Mouse (Mus musculus): Measurements from ENCODE around the gene Fads2. TPM values are rescaled to one million over a fixed set of nuclear protein-coding genes. Genes with fewer than 3 reads are reported as not detected.
A peak's percentile ranks its signal among the peaks of the same experiment; 100 is the strongest.

The Fads2 gene
- polyA plus RNA-seq, 1 experiment from 2014 or later = 102 TPM

GRCm38 (mm10) chr19:10093829-10094228 is 7.7 kb downstream of the Fads2 start:
- H3K36me3 ChIP-seq (ENCODE audit: control insufficient read depth, insufficient read depth) = peaks cover 15% of the 10 kb centered on the region
- no peak for ATAC-seq (ENCODE audit: low read depth)
- peaks cover 14% of the 10 kb centered on the region for H3K4me1 ChIP-seq (ENCODE audit: control insufficient read depth, low read depth, low read length)
- no peaks in the 10 kb centered on the region for H3K9me3 ChIP-seq (replicated peaks; ENCODE audit: control insufficient read depth, low read length)
- 67% methylated on average over 4 of the region's 4 CpGs for WGBS (ENCODE audit: insufficient replicate concordance)
- H3K9ac ChIP-seq (ENCODE audit: low read depth, low read length) = no peak overlapping the region
- H3K4me3 ChIP-seq (ENCODE audit: low read depth, low read length) = no peak overlapping the region
- H3K27me3 ChIP-seq (ENCODE audit: control insufficient read depth, insufficient read depth, low read depth, low read length) = no peaks in the 10 kb centered on the region
- H3K4me2 ChIP-seq (ENCODE audit: low read depth, low read length) = no peak overlapping the region
- no peak overlapping the region for H3K27ac ChIP-seq (ENCODE audit: low read length)

GRCm38 (mm10) chr19:10086976-10087375 is 14.6 kb downstream of the Fads2 start:
- ATAC-seq (ENCODE audit: low read depth) = no peak
- H3K4me3 ChIP-seq (ENCODE audit: low read depth, low read length) = no peak overlapping the region
- H3K27me3 ChIP-seq (ENCODE audit: control insufficient read depth, insufficient read depth, low read depth, low read length) = no peaks in the 10 kb centered on the region
- no peak overlapping the region for H3K4me2 ChIP-seq (ENCODE audit: low read depth, low read length)
- peaks cover 25% of the 10 kb centered on the region for H3K36me3 ChIP-seq (ENCODE audit: control insufficient read depth, insufficient read depth)
- no peak overlapping the region for H3K9ac ChIP-seq (ENCODE audit: low read depth, low read length)
- H3K4me1 ChIP-seq (ENCODE audit: control insufficient read depth, low read depth, low read length) = no peaks in the 10 kb centered on the region
- 78% methylated on average over 4 of the region's 4 CpGs for WGBS (ENCODE audit: insufficient replicate concordance)
- no peak overlapping the region for H3K27ac ChIP-seq (ENCODE audit: low read length)
- no peaks in the 10 kb centered on the region for H3K9me3 ChIP-seq (replicated peaks; ENCODE audit: control insufficient read depth, low read length)

GRCm38 (mm10) chr19:10085454-10085853 is 16.1 kb downstream of the Fads2 start:
- H3K36me3 ChIP-seq (ENCODE audit: control insufficient read depth, insufficient read depth) = peaks cover 20% of the 10 kb centered on the region
- no peaks in the 10 kb centered on the region for H3K9me3 ChIP-seq (replicated peaks; ENCODE audit: control insufficient read depth, low read length)
- H3K4me1 ChIP-seq (ENCODE audit: control insufficient read depth, low read depth, low read length) = no peaks in the 10 kb centered on the region
- H3K9ac ChIP-seq (ENCODE audit: low read depth, low read length) = no peak overlapping the region
- no peak overlapping the region for H3K27ac ChIP-seq (ENCODE audit: low read length)
- 75% methylated on average over 9 of the region's 9 CpGs for WGBS (ENCODE audit: insufficient replicate concordance)
- no peak for ATAC-seq (ENCODE audit: low read depth)
- H3K4me2 ChIP-seq (ENCODE audit: low read depth, low read length) = no peak overlapping the region
- no peak overlapping the region for H3K4me3 ChIP-seq (ENCODE audit: low read depth, low read length)
- no peaks in the 10 kb centered on the region for H3K27me3 ChIP-seq (ENCODE audit: control insufficient read depth, insufficient read depth, low read depth, low read length)

GRCm38 (mm10) chr19:10082105-10082504 is 19.4 kb downstream of the Fads2 start:
- H3K4me2 ChIP-seq (ENCODE audit: low read depth, low read length) = no peak overlapping the region
- 54% methylated on average over 3 of the region's 3 CpGs for WGBS (ENCODE audit: insufficient replicate concordance)
- no peak overlapping the region for H3K4me3 ChIP-seq (ENCODE audit: low read depth, low read length)
- no peak overlapping the region for H3K27ac ChIP-seq (ENCODE audit: low read length)
- no peaks in the 10 kb centered on the region for H3K4me1 ChIP-seq (ENCODE audit: control insufficient read depth, low read depth, low read length)
- 0 out of 2 replicates have a peak, but pooled peaks have one; percentile 32 for ATAC-seq (ENCODE audit: low read depth)
- H3K9me3 ChIP-seq (replicated peaks; ENCODE audit: control insufficient read depth, low read length) = no peaks in the 10 kb centered on the region
- no peaks in the 10 kb centered on the region for H3K27me3 ChIP-seq (ENCODE audit: control insufficient read depth, insufficient read depth, low read depth, low read length)
- peaks cover 8% of the 10 kb centered on the region for H3K36me3 ChIP-seq (ENCODE audit: control insufficient read depth, insufficient read depth)
- H3K9ac ChIP-seq (ENCODE audit: low read depth, low read length) = no peak overlapping the region

GRCm38 (mm10) chr19:10080384-10080783 is 21.2 kb downstream of the Fads2 start:
- H3K4me2 ChIP-seq (ENCODE audit: low read depth, low read length) = no peak overlapping the region
- WGBS (ENCODE audit: insufficient replicate concordance) = 80% methylated on average over 7 of the region's 7 CpGs
- no peak for ATAC-seq (ENCODE audit: low read depth)
- peaks cover 22% of the 10 kb centered on the region for H3K36me3 ChIP-seq (ENCODE audit: control insufficient read depth, insufficient read depth)
- H3K9me3 ChIP-seq (replicated peaks; ENCODE audit: control insufficient read depth, low read length) = no peaks in the 10 kb centered on the region
- H3K4me1 ChIP-seq (ENCODE audit: control insufficient read depth, low read depth, low read length) = no peaks in the 10 kb centered on the region
- H3K27me3 ChIP-seq (ENCODE audit: control insufficient read depth, insufficient read depth, low read depth, low read length) = no peaks in the 10 kb centered on the region
- H3K9ac ChIP-seq (ENCODE audit: low read depth, low read length) = no peak overlapping the region
- H3K4me3 ChIP-seq (ENCODE audit: low read depth, low read length) = no peak overlapping the region
- no peak overlapping the region for H3K27ac ChIP-seq (ENCODE audit: low read length)

GRCm38 (mm10) chr19:10078392-10078791 is 23.2 kb downstream of the Fads2 start:
- Histone ChIP-seq H3K27ac (ENCODE audit: low read length) (no peak overlapping the region), H3K9ac (ENCODE audit: low read depth, low read length) (no peak overlapping the region), H3K36me3 (ENCODE audit: control insufficient read depth, insufficient read depth) (peaks cover 33% of the 10 kb centered on the region), H3K27me3 (ENCODE audit: control insufficient read depth, insufficient read depth, low read depth, low read length) (no peaks in the 10 kb centered on the region), H3K4me3 (ENCODE audit: low read depth, low read length) (no peak overlapping the region), H3K4me1 (ENCODE audit: control insufficient read depth, low read depth, low read length) (no peaks in the 10 kb centered on the region), H3K4me2 (ENCODE audit: low read depth, low read length) (no peak overlapping the region), H3K9me3 (replicated peaks; ENCODE audit: control insufficient read depth, low read length) (no peaks in the 10 kb centered on the region)
- no peak for ATAC-seq (ENCODE audit: low read depth)
- WGBS (ENCODE audit: insufficient replicate concordance) = 74% methylated on average over 6 of the region's 6 CpGs

GRCm38 (mm10) chr19:10073145-10073544 is 28.4 kb downstream of the Fads2 start:
- Histone ChIP-seq H3K27me3 (ENCODE audit: control insufficient read depth, insufficient read depth, low read depth, low read length) (no peaks in the 10 kb centered on the region), H3K27ac (ENCODE audit: low read length) (no peak overlapping the region), H3K4me2 (ENCODE audit: low read depth, low read length) (no peak overlapping the region), H3K4me1 (ENCODE audit: control insufficient read depth, low read depth, low read length) (no peaks in the 10 kb centered on the region), H3K9ac (ENCODE audit: low read depth, low read length) (no peak overlapping the region), H3K4me3 (ENCODE audit: low read depth, low read length) (no peak overlapping the region), H3K9me3 (replicated peaks; ENCODE audit: control insufficient read depth, low read length) (no peaks in the 10 kb centered on the region), H3K36me3 (ENCODE audit: control insufficient read depth, insufficient read depth) (peaks cover 40% of the 10 kb centered on the region)
- ATAC-seq (ENCODE audit: low read depth) = no peak
- WGBS (ENCODE audit: insufficient replicate concordance) = 76% methylated on average over 5 of the region's 5 CpGs

GRCm38 (mm10) chr19:10071892-10072291 is 29.7 kb downstream of the Fads2 start:
- Histone ChIP-seq H3K4me2 (ENCODE audit: low read depth, low read length) (no peak overlapping the region), H3K27me3 (ENCODE audit: control insufficient read depth, insufficient read depth, low read depth, low read length) (no peaks in the 10 kb centered on the region), H3K9ac (ENCODE audit: low read depth, low read length) (no peak overlapping the region), H3K4me3 (ENCODE audit: low read depth, low read length) (no peak overlapping the region), H3K9me3 (replicated peaks; ENCODE audit: control insufficient read depth, low read length) (no peaks in the 10 kb centered on the region), H3K27ac (ENCODE audit: low read length) (no peak overlapping the region), H3K36me3 (ENCODE audit: control insufficient read depth, insufficient read depth) (peaks cover 36% of the 10 kb centered on the region), H3K4me1 (ENCODE audit: control insufficient read depth, low read depth, low read length) (no peaks in the 10 kb centered on the region)
- 73% methylated on average over 4 of the region's 4 CpGs for whole genome bisulfite sequencing (ENCODE audit: insufficient replicate concordance)
- no peak for ATAC-seq (ENCODE audit: low read depth)

GRCm38 (mm10) chr19:10071166-10071565 is 30.4 kb downstream of the Fads2 start:
- Histone ChIP-seq H3K4me3 (ENCODE audit: low read depth, low read length) (no peak overlapping the region), H3K4me1 (ENCODE audit: control insufficient read depth, low read depth, low read length) (peaks cover 2% of the 10 kb centered on the region), H3K27me3 (ENCODE audit: control insufficient read depth, insufficient read depth, low read depth, low read length) (no peaks in the 10 kb centered on the region), H3K9ac (ENCODE audit: low read depth, low read length) (no peak overlapping the region), H3K4me2 (ENCODE audit: low read depth, low read length) (no peak overlapping the region), H3K9me3 (replicated peaks; ENCODE audit: control insufficient read depth, low read length) (no peaks in the 10 kb centered on the region), H3K36me3 (ENCODE audit: control insufficient read depth, insufficient read depth) (peaks cover 30% of the 10 kb centered on the region), H3K27ac (ENCODE audit: low read length) (no peak overlapping the region)
- WGBS (ENCODE audit: insufficient replicate concordance) = 79% methylated on average over 5 of the region's 5 CpGs
- no peak for ATAC-seq (ENCODE audit: low read depth)
